Mouse (Mus musculus) layer of hippocampus, adult 2 months (tissue): ENCODE measurements around the gene Mindy2. TPM values are rescaled to one million over a fixed set of nuclear protein-coding genes. Genes with fewer than 3 reads are reported as not detected.
A peak's percentile ranks its signal among the peaks of the same experiment; 100 is the strongest.

Experiments
- DNase-seq, 2 experiments: peaks; one replicate each; pipeline ENCODE4 v3.0.0; 2022; ENCODE audit warnings: low spot score in 2 of 2
- H3K27ac ChIP-seq: fragments of 200-600 bp; 2 replicates; pipeline ENCODE4 v1.8.1; 2022
- H3K4me3 ChIP-seq: fragments of 200-600 bp; 2 replicates; pipeline ENCODE4 v1.8.1; 2022; ENCODE audit warnings: mild to moderate bottlenecking
- CTCF ChIP-seq: fragments of 200-600 bp; conservative IDR thresholded peaks from 2 replicates; pipeline ENCODE4 v1.8.1; 2022; ENCODE audit warnings: antibody characterized with exemption, mild to moderate bottlenecking, moderate library complexity
- total RNA-seq, 2 experiments: library from RNA; stranded (reverse); gene quantifications; 2 replicates each; pipeline ENCODE4 v1.2.3; 2021

Mindy2 gene
- total RNA-seq, 2 experiments from 2014 or later: 30.4 to 33.3 TPM

GRCm38 (mm10) chr9:70664847-70665246, 7.9 kb upstream of the Mindy2 start:
- TF ChIP-seq CTCF: no peak
- no peak overlapping the region for H3K4me3 ChIP-seq
- H3K27ac ChIP-seq: no peak overlapping the region
- no peak for DNase-seq

GRCm38 (mm10) chr9:70658266-70658665, 1.3 kb upstream of the Mindy2 start:
- Histone ChIP-seq H3K4me3 (no peak overlapping the region), H3K27ac (no peak overlapping the region)
- DNase-seq: no peak
- TF ChIP-seq CTCF: no peak

GRCm38 (mm10) chr9:70656130-70657007, 605 bp downstream of the Mindy2 start, which contains the start of gene Gm10642:
Gene Gm10642, plus strand, starts transcription at chr9:70656251.
- H3K27ac ChIP-seq: peak within 1 kb of the TSS; percentile 98
- peak; percentile 45 to 48 for DNase-seq
- no peak for TF ChIP-seq CTCF
- H3K4me3 ChIP-seq: peak within 1 kb of the TSS; percentile 88

DNA sequence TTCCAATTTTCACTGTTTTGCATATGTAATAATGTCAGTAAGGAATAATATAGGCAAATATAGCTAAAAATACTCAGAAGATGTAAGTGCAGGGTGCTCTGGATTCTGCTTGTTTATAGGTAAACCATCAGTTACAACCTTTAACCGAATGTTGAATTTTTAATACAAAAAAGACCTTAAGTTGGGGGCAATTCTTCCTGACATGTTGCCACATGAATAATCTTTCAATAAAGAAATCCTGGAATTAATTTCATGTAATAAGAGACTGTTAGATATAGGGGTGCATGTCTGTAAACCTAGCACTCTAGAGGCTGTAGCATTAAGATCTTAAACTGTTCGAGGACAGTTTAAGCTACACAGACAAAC, 1.2 kb downstream of the Mindy2 start:
- Histone ChIP-seq H3K27ac (peak overlapping the region; percentile 98; the same call in 1 of the 2 replicates), H3K4me3 (peak overlapping the region; percentile 88)
- no peak for TF ChIP-seq CTCF
- no peak for DNase-seq

- DNase-seq: no peak
- no peak for TF ChIP-seq CTCF
- Histone ChIP-seq H3K4me3 (peak overlapping the region; percentile 88), H3K27ac (no peak overlapping the region)
These were observed 2.5 kb downstream of the Mindy2 start for GRCm38 (mm10) chr9:70654496-70654895.

- DNase-seq: no peak
- Histone ChIP-seq H3K4me3 (peak overlapping the region; percentile 14; the same call in 1 of the 2 replicates), H3K27ac (no peak overlapping the region)
- TF ChIP-seq CTCF: no peak
These were observed 3.1 kb downstream of the Mindy2 start for GRCm38 (mm10) chr9:70653875-70654274.

- no peak for TF ChIP-seq CTCF
- Histone ChIP-seq H3K4me3 (no peak overlapping the region; the same call in 1 of the 2 replicates), H3K27ac (no peak overlapping the region)
- DNase-seq: no peak
These were observed 4.8 kb downstream of the Mindy2 start for GRCm38 (mm10) chr9:70652221-70652620.

DNA sequence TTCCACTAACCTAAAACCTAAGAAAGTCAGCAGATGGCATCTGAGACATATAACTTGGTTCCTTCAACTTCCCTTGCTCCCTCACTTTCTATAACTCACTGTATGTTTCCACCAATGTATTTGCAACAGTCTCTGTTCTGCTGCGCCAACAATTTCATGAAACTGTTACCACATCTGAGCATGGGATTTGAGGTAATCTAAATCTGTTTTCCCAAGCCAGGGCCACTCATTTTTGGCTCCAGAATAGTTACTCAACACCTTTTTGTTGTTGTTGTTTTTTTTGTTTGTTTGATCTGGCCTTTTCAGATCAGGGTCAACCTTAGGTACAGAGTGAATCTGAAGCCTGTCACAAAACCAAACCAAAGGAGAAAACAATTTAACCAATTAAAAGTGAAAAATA, 6.0 kb downstream of the Mindy2 start:
- Histone ChIP-seq H3K4me3 (no peak overlapping the region), H3K27ac (no peak overlapping the region)
- TF ChIP-seq CTCF: no peak
- DNase-seq: no peak

DNA sequence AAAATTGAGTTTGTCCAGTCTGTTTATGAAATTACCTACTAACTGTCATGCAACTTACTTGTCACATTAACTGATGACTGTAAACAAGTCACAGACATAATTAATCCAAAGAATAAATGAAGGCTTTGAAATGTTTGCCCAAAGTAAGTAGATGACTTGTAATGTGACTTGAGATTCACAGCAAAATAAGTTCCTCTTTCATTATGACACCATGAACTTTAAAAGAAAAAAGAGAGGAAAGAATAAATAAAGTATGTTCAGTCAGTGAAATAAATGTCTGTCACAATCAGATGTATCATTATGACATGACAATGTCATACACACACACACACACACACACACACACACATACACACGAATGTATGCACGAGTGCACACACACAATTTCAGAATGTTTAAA, 6.7 kb downstream of the Mindy2 start:
- no peak for DNase-seq
- no peak overlapping the region for H3K4me3 ChIP-seq
- H3K27ac ChIP-seq: no peak overlapping the region
- TF ChIP-seq CTCF: no peak

- no peak overlapping the region for H3K27ac ChIP-seq
- TF ChIP-seq CTCF: no peak
- DNase-seq: no peak
- H3K4me3 ChIP-seq: no peak overlapping the region
These were observed 20.2 kb downstream of the Mindy2 start for GRCm38 (mm10) chr9:70636748-70637147.

- TF ChIP-seq CTCF: no peak
- no peak for DNase-seq
- Histone ChIP-seq H3K27ac (no peak overlapping the region), H3K4me3 (no peak overlapping the region)
These were observed 25.3 kb downstream of the Mindy2 start for GRCm38 (mm10) chr9:70631665-70632064.

GRCm38 (mm10) chr9:70629711-70630110, 27.3 kb downstream of the Mindy2 start:
- peak; percentile 30 to 34 for DNase-seq
- no peak for TF ChIP-seq CTCF
- H3K4me3 ChIP-seq: no peak overlapping the region
- H3K27ac ChIP-seq: peak overlapping the region; percentile 37; the same call in 1 of the 2 replicates

GRCm38 (mm10) chr9:70611026-70611673, 45.8 kb downstream of the Mindy2 start:
- no peak for DNase-seq
- no peak overlapping the region for H3K4me3 ChIP-seq
- no peak for TF ChIP-seq CTCF
- no peak overlapping the region for H3K27ac ChIP-seq
